Mouse (Mus musculus): ENCODE measurements around the gene Elp4.

DNA sequence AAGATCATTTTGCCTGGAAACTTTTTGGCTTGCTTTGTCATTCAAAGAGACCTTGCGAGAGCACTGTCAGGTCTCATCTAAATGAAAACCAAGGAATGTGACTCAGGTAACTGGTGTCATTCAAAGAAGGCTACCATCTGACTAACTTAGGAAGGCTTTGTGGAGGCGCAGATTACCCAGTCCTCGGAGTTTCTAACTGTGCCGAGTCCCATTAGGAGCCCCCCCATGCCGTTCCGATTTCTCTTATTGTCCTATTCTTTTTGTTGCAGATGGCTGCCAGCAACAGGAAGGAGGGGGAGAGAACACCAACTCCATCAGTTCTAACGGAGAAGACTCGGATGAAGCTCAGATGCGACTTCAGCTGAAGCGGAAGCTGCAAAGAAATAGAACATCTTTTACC, 213.1 kb downstream of the Elp4 start:
- no peak for TF ChIP-seq CTCF (IDR thresholded peaks at IDR 0.05; ENCODE audit: extremely low read depth, insufficient read depth, insufficient read length, insufficient replicate concordance)
- TF ChIP-seq POLR2A (IDR thresholded peaks at IDR 0.05; ENCODE audit: low read depth, low read length): no peak

All from spleen, adult 2 months (tissue).